Mouse (Mus musculus) common myeloid progenitor, adult 5-6 weeks (primary cell): ENCODE data around the gene Lenep. TPM values are rescaled to one million over a fixed set of nuclear protein-coding genes. Genes with fewer than 3 reads are reported as not detected.

ENCODE experiments used
- ATAC-seq: replicated peaks from 2 replicates; pipeline ENCODE4 v1.8.0; 2016; ENCODE audit warnings: low read depth, mild to moderate bottlenecking, moderate TSS enrichment, inconsistent platforms; ENCODE audit not compliant: poor library complexity, severe bottlenecking
- total RNA-seq: library from RNA; stranded (forward); fragments of 200-1000, 187-1606 nt; gene quantifications from 2 replicates; pipeline ENCODE4 v1.2.3, GENCODE M21; 2017

The Lenep gene
- total RNA-seq, 1 experiment from 2014 or later: not detected

GRCm38 (mm10) chr3:89381233-89381632, 21.4 kb downstream of the Lenep start:
- ATAC-seq: no peak

- no peak for ATAC-seq
Measured at GRCm38 (mm10) chr3:89380711-89381110, 21.9 kb downstream of the Lenep start.

GRCm38 (mm10) chr3:89380291-89380690, 22.3 kb downstream of the Lenep start:
- ATAC-seq: no peak

GRCm38 (mm10) chr3:89379388-89380131, 23.0 kb downstream of the Lenep start:
- ATAC-seq: no peak

GRCm38 (mm10) chr3:89378394-89379067, 24.1 kb downstream of the Lenep start:
- ATAC-seq: peak; percentile 84

- no peak for ATAC-seq
Measured at GRCm38 (mm10) chr3:89377831-89378230, 24.8 kb downstream of the Lenep start.

GRCm38 (mm10) chr3:89373581-89374231, 28.9 kb downstream of the Lenep start:
- no peak for ATAC-seq

GRCm38 (mm10) chr3:89367338-89367737, 35.3 kb downstream of the Lenep start:
- no peak for ATAC-seq

GRCm38 (mm10) chr3:89365486-89366414, 36.8 kb downstream of the Lenep start:
- no peak for ATAC-seq

- no peak for ATAC-seq
Measured at GRCm38 (mm10) chr3:89365153-89365485, 37.5 kb downstream of the Lenep start, which contains the start of gene Dcst1. TSS of gene Dcst1 (minus strand) at chr3:89365253.

- ATAC-seq: no peak
Measured at GRCm38 (mm10) chr3:89364631-89365030, 38.0 kb downstream of the Lenep start.

- ATAC-seq: no peak
Measured at GRCm38 (mm10) chr3:89361675-89362074, 40.9 kb downstream of the Lenep start, which contains the start of gene Dcst2. TSS of gene Dcst2 (plus strand) at chr3:89361975.

GRCm38 (mm10) chr3:89360237-89360636, 42.4 kb downstream of the Lenep start:
- peak; percentile 76 for ATAC-seq

GRCm38 (mm10) chr3:89359630-89360029, 43.0 kb downstream of the Lenep start:
- ATAC-seq: no peak

- ATAC-seq: no peak
Measured at GRCm38 (mm10) chr3:89356029-89356428, 46.6 kb downstream of the Lenep start.

GRCm38 (mm10) chr3:89355512-89355902, 47.1 kb downstream of the Lenep start:
- ATAC-seq: no peak

- ATAC-seq: peak; percentile 54; the same call in 1 of the 2 replicates
Measured at GRCm38 (mm10) chr3:89354816-89355511, 47.6 kb downstream of the Lenep start.

- no peak for ATAC-seq
Measured at GRCm38 (mm10) chr3:89351271-89351670, 51.3 kb downstream of the Lenep start.
